Mouse (Mus musculus): ENCODE measurements around the gene Pappa.

- no peak for TF ChIP-seq POLR2A (IDR thresholded peaks at IDR 0.05; ENCODE audit: borderline replicate concordance, extremely low read depth, low read depth, low read length)
- TF ChIP-seq CTCF (IDR thresholded peaks at IDR 0.05; ENCODE audit: insufficient read depth, low read length) = no peak
Measured at GRCm38 (mm10) chr4:65302666-65303065, 178.7 kb downstream of the Pappa start.

All from lung, adult 2 months (tissue).